Mouse (Mus musculus): ENCODE results near the gene Vkorc1. TPM values are rescaled to one million over a fixed set of nuclear protein-coding genes. Genes with fewer than 3 reads are reported as not detected.

The Vkorc1 gene
- polyA plus RNA-seq, 1 experiment: 75.1 TPM

DNA sequence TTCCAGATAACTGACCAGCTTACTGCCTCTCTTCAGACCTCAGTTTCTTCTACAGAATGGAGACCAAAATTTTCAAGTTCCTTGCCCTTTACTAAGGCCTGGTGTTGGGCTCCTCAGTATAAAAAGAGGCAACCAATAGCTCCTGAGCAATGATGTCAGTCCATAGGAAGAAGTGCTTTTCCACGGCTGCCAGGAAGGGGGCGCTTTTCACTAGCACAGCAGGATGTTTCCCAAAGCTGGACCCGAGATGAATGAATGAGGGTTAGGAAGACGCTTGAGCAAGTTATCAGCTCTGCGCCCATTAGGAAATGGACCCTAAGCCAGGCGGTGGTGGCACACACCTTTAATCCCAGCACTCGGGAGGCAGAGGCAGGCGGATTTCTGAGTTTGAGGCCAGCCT lies 26.1 kb upstream of the Vkorc1 start:
- Histone ChIP-seq H3K27ac (ENCODE audit: control insufficient read depth, insufficient read depth, low read length) (no peak overlapping the region), H3K36me3 (ENCODE audit: control insufficient read depth, insufficient read depth, low read length) (peaks cover 18% of the 10 kb centered on the region), H3K4me3 (ENCODE audit: control insufficient read depth, insufficient read depth, low read length) (no peak overlapping the region), H3K4me1 (replicated peaks; ENCODE audit: control insufficient read depth, insufficient read depth, low read length) (0 out of 2 replicates have a peak, but pooled peaks cover 3% of the 10 kb centered on the region), H3K27me3 (ENCODE audit: control insufficient read depth, insufficient read depth, low read length) (no peaks in the 10 kb centered on the region)
- no peak for DNase-seq
- TF ChIP-seq POLR2A (IDR thresholded peaks at IDR 0.05; ENCODE audit: control insufficient read depth, extremely low read depth, insufficient read depth, low read length, poor library complexity) (no peak), CTCF (IDR thresholded peaks at IDR 0.05; ENCODE audit: borderline replicate concordance, control insufficient read depth, extremely low read depth, insufficient read depth, low read length, poor library complexity) (no peak)
- WGBS: 76% methylated on average over 8 of the region's 8 CpGs

DNA sequence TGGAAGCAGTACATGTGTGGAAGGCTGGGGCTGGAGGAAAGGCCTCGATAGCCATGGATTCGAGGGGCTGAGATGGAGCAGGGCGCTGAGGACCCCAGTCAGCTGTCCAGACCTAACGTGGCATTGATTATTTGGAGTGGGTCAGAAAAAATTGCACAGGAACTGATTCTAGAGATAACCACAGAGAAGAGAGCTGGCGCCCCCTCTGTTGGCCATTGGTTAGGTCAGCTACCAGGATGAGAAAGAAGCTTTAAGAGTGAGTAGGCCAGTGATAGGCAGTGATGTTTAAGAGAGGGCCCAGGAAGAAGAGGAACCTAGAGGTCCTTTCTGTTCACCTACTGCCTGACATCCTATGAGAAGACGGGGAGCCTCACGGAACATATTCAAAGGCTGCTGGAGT lies 23.9 kb upstream of the Vkorc1 start:
- Histone ChIP-seq H3K27ac (ENCODE audit: control insufficient read depth, insufficient read depth, low read length) (no peak overlapping the region), H3K4me1 (replicated peaks; ENCODE audit: control insufficient read depth, insufficient read depth, low read length) (0 out of 2 replicates have a peak, but pooled peaks cover 3% of the 10 kb centered on the region), H3K36me3 (ENCODE audit: control insufficient read depth, insufficient read depth, low read length) (peaks cover 12% of the 10 kb centered on the region), H3K4me3 (ENCODE audit: control insufficient read depth, insufficient read depth, low read length) (no peak overlapping the region), H3K27me3 (ENCODE audit: control insufficient read depth, insufficient read depth, low read length) (no peaks in the 10 kb centered on the region)
- DNase-seq: peak; percentile 24
- TF ChIP-seq POLR2A (IDR thresholded peaks at IDR 0.05; ENCODE audit: control insufficient read depth, extremely low read depth, insufficient read depth, low read length, poor library complexity): no peak
- no peak for TF ChIP-seq CTCF (IDR thresholded peaks at IDR 0.05; ENCODE audit: borderline replicate concordance, control insufficient read depth, extremely low read depth, insufficient read depth, low read length, poor library complexity)
- 92% methylated on average over 7 of the region's 7 CpGs for WGBS

DNA sequence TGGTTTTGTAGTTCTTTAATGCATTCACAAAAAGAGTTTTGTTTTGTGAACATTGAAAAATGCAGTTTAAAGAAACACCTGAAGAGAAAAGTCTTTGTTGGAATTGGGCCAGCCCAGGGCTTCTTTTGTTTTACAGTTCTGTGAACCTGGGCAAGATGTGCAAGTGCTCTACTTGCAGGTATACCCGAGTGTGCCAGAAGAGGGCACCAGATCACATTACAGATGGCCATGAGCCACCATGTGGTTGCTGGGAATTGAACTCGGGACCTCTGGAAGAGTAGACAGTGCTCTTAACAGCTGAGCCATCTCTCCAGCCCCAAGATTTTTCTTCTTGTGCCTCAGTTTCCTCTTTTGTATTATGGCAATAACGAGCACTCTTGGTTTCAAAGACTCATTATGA lies 22.8 kb upstream of the Vkorc1 start:
- TF ChIP-seq CTCF (IDR thresholded peaks at IDR 0.05; ENCODE audit: borderline replicate concordance, control insufficient read depth, extremely low read depth, insufficient read depth, low read length, poor library complexity) (no peak), POLR2A (IDR thresholded peaks at IDR 0.05; ENCODE audit: control insufficient read depth, extremely low read depth, insufficient read depth, low read length, poor library complexity) (no peak)
- Histone ChIP-seq H3K27me3 (ENCODE audit: control insufficient read depth, insufficient read depth, low read length) (no peaks in the 10 kb centered on the region), H3K36me3 (ENCODE audit: control insufficient read depth, insufficient read depth, low read length) (peaks cover 12% of the 10 kb centered on the region), H3K4me1 (replicated peaks; ENCODE audit: control insufficient read depth, insufficient read depth, low read length) (0 out of 2 replicates have a peak, but pooled peaks cover 3% of the 10 kb centered on the region), H3K4me3 (ENCODE audit: control insufficient read depth, insufficient read depth, low read length) (no peak overlapping the region), H3K27ac (ENCODE audit: control insufficient read depth, insufficient read depth, low read length) (no peak overlapping the region)
- 52% methylated on average over 3 of the region's 3 CpGs for WGBS
- DNase-seq: peak; percentile 75

DNA sequence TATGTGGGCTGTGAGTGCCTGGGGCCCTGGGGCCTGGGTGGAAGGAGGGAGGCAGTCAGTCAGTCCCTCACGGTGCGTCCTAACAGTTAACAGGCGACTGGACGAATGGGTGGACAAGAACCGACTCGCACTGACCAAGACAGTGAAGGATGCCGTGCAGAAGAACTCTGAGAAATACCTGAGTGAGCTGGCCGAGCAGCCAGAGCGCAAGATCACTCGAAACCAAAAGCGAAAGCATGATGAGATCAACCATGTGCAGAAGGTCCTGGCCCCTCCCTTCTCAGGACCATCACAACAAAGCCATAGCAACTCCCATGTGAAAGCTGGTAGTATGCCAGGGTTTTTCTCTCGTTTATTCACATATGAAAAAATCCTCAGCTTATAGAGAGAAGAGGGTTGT lies 19.9 kb upstream of the Vkorc1 start:
- no peak for TF ChIP-seq POLR2A (IDR thresholded peaks at IDR 0.05; ENCODE audit: control insufficient read depth, extremely low read depth, insufficient read depth, low read length, poor library complexity)
- TF ChIP-seq CTCF (IDR thresholded peaks at IDR 0.05; ENCODE audit: borderline replicate concordance, control insufficient read depth, extremely low read depth, insufficient read depth, low read length, poor library complexity): no peak
- H3K27me3 ChIP-seq (ENCODE audit: control insufficient read depth, insufficient read depth, low read length): no peaks in the 10 kb centered on the region
- H3K27ac ChIP-seq (ENCODE audit: control insufficient read depth, insufficient read depth, low read length): no peak overlapping the region
- H3K4me3 ChIP-seq (ENCODE audit: control insufficient read depth, insufficient read depth, low read length): no peak overlapping the region
- peaks cover 12% of the 10 kb centered on the region for H3K36me3 ChIP-seq (ENCODE audit: control insufficient read depth, insufficient read depth, low read length)
- 76% methylated on average over 12 of the region's 12 CpGs for WGBS
- peaks cover 3% of the 10 kb centered on the region for H3K4me1 ChIP-seq (replicated peaks; ENCODE audit: control insufficient read depth, insufficient read depth, low read length)
- no peak for DNase-seq

DNA sequence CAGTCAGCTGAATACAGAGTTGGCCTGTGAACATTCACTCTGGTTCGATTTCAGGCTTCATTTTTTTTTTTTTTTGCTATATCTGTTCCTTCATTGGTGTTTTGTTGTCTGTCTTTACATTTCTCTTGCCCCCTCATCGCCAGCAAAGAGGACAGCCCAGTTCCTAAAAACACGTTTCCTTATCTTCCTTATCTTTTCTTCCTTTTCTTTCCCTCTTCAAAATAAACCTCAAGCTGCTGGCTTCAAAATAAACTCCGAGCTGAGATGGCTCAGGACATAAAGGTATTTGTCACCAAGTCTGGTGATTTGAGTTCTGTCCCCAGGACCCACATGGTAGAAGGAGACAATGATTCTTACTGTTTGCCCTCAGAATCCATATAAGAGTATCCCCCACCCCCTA lies 17.5 kb upstream of the Vkorc1 start:
- 6% methylated on average over 4 of the region's 4 CpGs for WGBS
- H3K27me3 ChIP-seq (ENCODE audit: control insufficient read depth, insufficient read depth, low read length): no peaks in the 10 kb centered on the region
- no peak for TF ChIP-seq POLR2A (IDR thresholded peaks at IDR 0.05; ENCODE audit: control insufficient read depth, extremely low read depth, insufficient read depth, low read length, poor library complexity)
- no peak for TF ChIP-seq CTCF (IDR thresholded peaks at IDR 0.05; ENCODE audit: borderline replicate concordance, control insufficient read depth, extremely low read depth, insufficient read depth, low read length, poor library complexity)
- H3K27ac ChIP-seq (ENCODE audit: control insufficient read depth, insufficient read depth, low read length): no peak overlapping the region
- H3K4me1 ChIP-seq (replicated peaks; ENCODE audit: control insufficient read depth, insufficient read depth, low read length): peaks cover 3% of the 10 kb centered on the region
- peaks cover 16% of the 10 kb centered on the region for H3K36me3 ChIP-seq (ENCODE audit: control insufficient read depth, insufficient read depth, low read length)
- DNase-seq: no peak
- H3K4me3 ChIP-seq (ENCODE audit: control insufficient read depth, insufficient read depth, low read length): peak overlapping the region; percentile 99

DNA sequence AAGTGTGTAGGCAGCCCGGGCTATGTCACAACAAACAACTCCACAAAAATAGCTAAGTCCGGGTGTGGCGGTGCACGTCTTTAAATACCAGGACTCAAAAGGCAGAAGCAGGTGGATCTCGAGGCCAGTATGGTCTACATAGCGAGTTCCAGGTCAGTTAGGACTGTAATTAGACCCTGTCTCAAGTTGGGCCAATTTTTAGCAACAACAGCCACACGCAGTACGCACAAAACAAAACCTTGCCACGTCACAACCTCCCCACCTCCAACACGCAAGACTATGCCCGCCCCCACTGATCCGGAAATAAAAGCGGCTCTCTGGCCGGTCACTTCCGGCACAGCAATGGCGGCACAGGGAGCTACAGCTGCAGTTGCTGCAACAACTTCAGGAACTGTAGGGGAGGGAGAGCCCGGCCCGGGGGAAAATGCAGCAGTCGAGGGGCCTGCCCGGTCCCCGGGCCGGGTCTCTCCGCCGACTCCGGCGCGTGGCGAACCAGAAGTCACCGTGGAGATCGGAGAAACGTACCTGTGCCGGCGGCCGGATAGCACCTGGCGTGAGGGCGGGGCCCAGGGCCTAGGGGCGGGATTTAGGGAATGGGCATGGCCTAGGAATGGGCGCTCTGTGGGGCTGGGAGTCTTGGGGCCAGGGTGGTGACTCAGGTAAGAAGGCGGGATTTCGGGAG lies 16.9 kb upstream of the Vkorc1 start, which contains the start of gene Kat8:
Kat8 (plus strand) TSS at position 327 of the 682 bp plus-strand sequence.
- H3K27me3 ChIP-seq (ENCODE audit: control insufficient read depth, insufficient read depth, low read length): no peaks in the 10 kb centered on the region
- peaks cover 22% of the 10 kb centered on the region for H3K36me3 ChIP-seq (ENCODE audit: control insufficient read depth, insufficient read depth, low read length)
- DNase-seq: peak; percentile 80
- H3K4me3 ChIP-seq (ENCODE audit: control insufficient read depth, insufficient read depth, low read length): peak within 1 kb of the TSS; percentile 99
- whole genome bisulfite sequencing: 4% methylated on average over 40 of the region's 40 CpGs
- peaks cover 3% of the 10 kb centered on the region for H3K4me1 ChIP-seq (replicated peaks; ENCODE audit: control insufficient read depth, insufficient read depth, low read length)
- peak; percentile 72 for TF ChIP-seq POLR2A (IDR thresholded peaks at IDR 0.05; ENCODE audit: control insufficient read depth, extremely low read depth, insufficient read depth, low read length, poor library complexity)
- peak; percentile 45; the same call in 1 of the 2 replicates for TF ChIP-seq CTCF (IDR thresholded peaks at IDR 0.05; ENCODE audit: borderline replicate concordance, control insufficient read depth, extremely low read depth, insufficient read depth, low read length, poor library complexity)
- H3K27ac ChIP-seq (ENCODE audit: control insufficient read depth, insufficient read depth, low read length): peak within 1 kb of the TSS; percentile 44; the same call in 1 of the 2 replicates
